Mouse (Mus musculus) cerebellum, adult 11-12 months (tissue): ENCODE measurements around the gene Spin4.

ENCODE experiments used
- DNase-seq: peaks from one replicate; pipeline ENCODE4 v3.0.0; 2022

The Spin4 gene

GRCm38 (mm10) chrX:95026361-95026892 is at the start of gene Spin4:
Gene Spin4, minus strand, starts transcription at chrX:95026682.
- DNase-seq = peak; percentile 80

DNA sequence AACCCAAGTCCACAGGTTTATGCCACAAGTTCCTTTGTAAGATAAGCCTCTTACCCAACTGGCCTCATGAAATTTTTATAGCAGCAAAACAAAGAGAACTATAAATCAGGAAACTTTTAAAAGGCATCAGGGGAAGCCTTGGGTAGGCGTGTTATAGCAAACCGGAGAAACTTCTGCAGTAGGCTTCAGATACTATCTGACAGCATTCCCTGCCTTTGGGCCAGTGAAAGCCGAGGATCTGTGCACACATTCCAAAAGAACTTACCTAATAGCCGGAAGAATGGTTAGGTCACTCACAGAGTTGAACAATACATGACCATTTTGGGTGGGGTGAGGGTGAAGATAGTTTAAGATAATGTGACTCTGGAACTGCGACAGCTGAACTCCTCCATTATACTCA is 1.4 kb upstream of the Spin4 start:
- no peak for DNase-seq

GRCm38 (mm10) chrX:95025779-95026360 is 612 bp downstream of the Spin4 start:
- DNase-seq = peak; percentile 21

DNA sequence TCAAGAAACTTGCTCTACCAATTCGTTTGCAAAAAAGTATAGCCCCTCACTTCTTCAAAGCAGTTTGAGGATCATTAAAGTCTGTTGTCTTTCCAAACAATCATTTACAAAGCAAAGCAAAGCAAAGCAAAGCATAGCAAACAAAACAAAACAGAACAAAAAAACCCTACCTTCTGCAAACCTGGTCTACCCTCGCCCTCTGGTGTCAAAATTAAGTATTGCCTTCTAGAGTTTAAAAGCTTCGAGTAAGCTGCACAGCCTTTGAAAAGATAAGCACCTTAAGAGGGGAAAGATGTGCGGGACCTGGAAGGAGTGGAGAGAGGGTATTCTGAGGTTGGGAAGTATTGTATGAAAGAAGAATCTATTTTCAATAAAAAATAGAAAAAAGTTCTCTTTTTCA is 14.4 kb downstream of the Spin4 start:
- no peak for DNase-seq

- DNase-seq = no peak
Measured at GRCm38 (mm10) chrX:94998845-94999244, 27.6 kb downstream of the Spin4 start.

GRCm38 (mm10) chrX:94994113-94994512 is 32.4 kb downstream of the Spin4 start:
- DNase-seq = no peak

DNA sequence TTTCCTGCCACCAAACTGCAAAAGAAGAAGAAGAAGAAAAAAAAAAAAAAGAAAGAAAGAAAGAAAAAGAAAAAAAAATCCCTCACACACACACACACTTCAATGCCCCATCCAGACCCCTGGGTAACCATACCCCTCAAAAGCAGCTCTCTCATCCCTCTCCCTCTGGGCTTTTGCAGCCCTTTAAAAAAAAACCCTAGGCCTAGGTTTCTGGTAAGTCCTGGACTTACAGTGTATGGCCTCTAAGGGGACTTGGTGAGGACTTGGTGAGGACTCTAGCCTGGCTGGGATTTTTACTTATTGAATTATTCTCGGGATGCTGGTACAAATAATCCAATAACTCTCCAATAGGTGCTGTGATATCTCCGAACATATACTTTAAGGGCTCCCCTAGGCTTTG is 35.6 kb downstream of the Spin4 start:
- DNase-seq = no peak

GRCm38 (mm10) chrX:94990080-94990825 is 36.2 kb downstream of the Spin4 start:
- DNase-seq = peak; percentile 3
